21 mouse cellular contexts compared by ENCODE assay signal in the genomic region with DNA sequence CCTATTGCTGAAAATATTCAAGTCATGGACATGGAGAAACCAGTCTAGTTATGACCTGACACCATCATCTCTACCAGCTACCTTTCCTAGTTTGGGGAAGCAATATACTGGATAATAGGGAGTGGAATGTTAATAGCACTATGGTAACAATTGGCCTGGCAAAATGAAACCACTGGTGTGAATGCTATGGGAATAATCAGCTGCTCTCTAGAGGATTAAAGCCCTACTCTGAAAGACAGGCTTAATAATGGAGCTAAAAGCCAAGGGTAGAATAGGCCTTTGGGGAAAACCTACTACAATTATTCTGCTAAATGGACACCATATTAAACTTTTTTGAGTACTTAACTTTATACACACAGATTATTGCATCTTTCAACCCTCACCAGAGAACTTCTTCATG. TPM values are rescaled to one million over a fixed set of nuclear protein-coding genes. Genes with fewer than 3 reads are reported as not detected.
"Had no signal": no experiment of that assay in that cellular context is flagged by ENCODE, and none has a peak within 500 bp of the region (broad histone marks: within the 10 kb centered on the region; RNA-seq: fewer than 3 reads in every experiment).

No protein-coding gene starts in this region.

- H3K27ac ChIP-seq: liver, embryonic 12.5 days; liver, embryonic 14.5 days; midbrain, embryonic 10.5 days; midbrain, embryonic 15.5 days; neural tube, embryonic 13.5 days; neural tube, embryonic 15.5 days had no signal

- H3K4me2 ChIP-seq: liver, embryonic 12.5 days; lung, embryonic 14.5 days; midbrain, embryonic 15.5 days; neural tube, embryonic 13.5 days; neural tube, embryonic 15.5 days had no signal

- H3K4me1 ChIP-seq: liver, embryonic 12.5 days; midbrain, embryonic 10.5 days; midbrain, embryonic 15.5 days; neural tube, embryonic 13.5 days; neural tube, embryonic 15.5 days had no signal

- H3K9me3 ChIP-seq: liver, embryonic 12.5 days; midbrain, embryonic 10.5 days; midbrain, embryonic 15.5 days; neural tube, embryonic 13.5 days; neural tube, embryonic 15.5 days had no signal

- H3K4me3 ChIP-seq: liver, embryonic 12.5 days; midbrain, embryonic 10.5 days; midbrain, embryonic 15.5 days; myocyte; neural tube, embryonic 13.5 days; neural tube, embryonic 15.5 days had no signal

- H3K9ac ChIP-seq: liver, embryonic 12.5 days; liver, embryonic 14.5 days; lung, embryonic 14.5 days; midbrain, embryonic 15.5 days; neural tube, embryonic 13.5 days; neural tube, embryonic 15.5 days had no signal

- H3K27me3 ChIP-seq: liver, embryonic 12.5 days; midbrain, embryonic 15.5 days; neural tube, embryonic 13.5 days; neural tube, embryonic 15.5 days had no signal

- H3K36me3 ChIP-seq: liver, embryonic 12.5 days; midbrain, embryonic 10.5 days; midbrain, embryonic 15.5 days; neural tube, embryonic 13.5 days; neural tube, embryonic 15.5 days had no signal

- DNase-seq: lung, adult 18-20 months; lung, embryonic 14.5 days; lung, postnatal 10 days; lung, postnatal 4 days; right cerebral cortex, adult 18-20 months; right cerebral cortex, postnatal 25 days; right cerebral cortex, postnatal 4 days; spleen, adult 18-20 months; thymus, adult 2 months; thymus, postnatal 25 days; thymus, postnatal 4 days had no signal

- ATAC-seq: liver, embryonic 12.5 days; midbrain, embryonic 15.5 days had no signal

RNA-seq across cellular contexts. Expression of gene Slc4a10, which starts 30.2 kb away (rescaled TPM):
- total RNA-seq: megakaryocyte, adult 5-6 weeks; megakaryocyte-erythroid progenitor cell, adult 5-6 weeks had no signal
- polyA plus RNA-seq: liver, embryonic 14.5 days; liver, embryonic 16.5 days; midbrain, embryonic 10.5 days; myocyte had no signal
